Mouse (Mus musculus): ENCODE data around the gene Slc25a3. TPM values are rescaled to one million over a fixed set of nuclear protein-coding genes. Genes with fewer than 3 reads are reported as not detected.

Slc25a3 gene
- total RNA-seq, 2 experiments from 2014 or later = 48.1 to 194 TPM

- ATAC-seq (replicated peaks; ENCODE audit: low FRiP score, poor library complexity, severe bottlenecking) = no peak
Observed at GRCm38 (mm10) chr10:91143313-91144230, 19.7 kb upstream of the Slc25a3 start.

GRCm38 (mm10) chr10:91142654-91143191, 18.9 kb upstream of the Slc25a3 start:
- no peak for ATAC-seq (replicated peaks; ENCODE audit: low FRiP score, poor library complexity, severe bottlenecking)

GRCm38 (mm10) chr10:91141564-91141963, 17.7 kb upstream of the Slc25a3 start:
- ATAC-seq (replicated peaks; ENCODE audit: low FRiP score, poor library complexity, severe bottlenecking) = 0 out of 2 replicates have a peak, but pooled peaks have one; percentile 54

DNA sequence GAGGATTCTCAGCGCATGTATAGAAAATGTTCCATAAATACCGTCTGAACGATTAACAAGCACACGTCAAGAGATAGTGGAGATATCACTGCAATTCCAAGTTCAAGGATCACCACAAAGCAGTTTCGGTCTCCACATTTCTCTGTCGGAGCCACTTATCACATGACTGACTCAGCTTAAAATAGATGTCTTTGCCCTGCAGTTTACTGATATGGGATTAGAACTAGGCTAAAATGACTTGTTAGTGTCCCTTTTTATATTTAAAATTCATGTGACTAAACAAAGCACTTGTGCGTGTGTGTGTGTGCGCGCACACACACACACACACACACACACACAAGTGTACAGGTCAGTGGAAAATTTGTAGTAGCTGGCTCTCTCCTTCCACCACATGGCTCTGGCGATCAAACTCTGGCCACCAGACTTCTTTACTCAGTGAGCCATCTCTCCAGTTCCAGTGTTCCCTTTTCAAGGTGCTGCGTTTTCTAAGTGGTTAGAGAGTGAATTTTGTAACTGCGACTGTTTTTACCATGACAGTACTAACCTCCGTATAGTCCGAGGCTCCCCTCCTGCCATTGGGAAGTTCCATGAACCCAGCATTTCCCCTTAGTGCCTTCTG, 15.4 kb upstream of the Slc25a3 start:
- ATAC-seq (replicated peaks; ENCODE audit: low FRiP score, poor library complexity, severe bottlenecking) = no peak

DNA sequence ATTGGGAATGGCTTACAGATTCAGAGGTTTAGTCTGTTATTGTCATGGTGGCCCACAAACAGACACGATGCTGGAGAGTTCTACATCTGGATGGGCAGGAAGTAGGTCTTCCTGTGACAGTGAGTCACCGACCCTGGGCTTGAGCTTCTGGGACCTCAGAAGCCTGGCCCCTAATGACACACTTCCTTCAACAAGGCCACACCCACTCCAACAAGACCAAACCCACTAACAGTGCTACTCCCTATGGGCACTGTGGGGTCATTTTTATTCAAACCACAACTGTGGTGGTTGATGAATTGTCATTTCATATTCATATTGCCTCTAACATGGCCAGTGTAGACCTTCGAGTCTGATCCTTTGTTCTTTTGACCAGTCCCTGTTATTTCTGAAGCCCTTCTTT, 14.5 kb upstream of the Slc25a3 start:
- no peak for ATAC-seq (replicated peaks; ENCODE audit: low FRiP score, poor library complexity, severe bottlenecking)

DNA sequence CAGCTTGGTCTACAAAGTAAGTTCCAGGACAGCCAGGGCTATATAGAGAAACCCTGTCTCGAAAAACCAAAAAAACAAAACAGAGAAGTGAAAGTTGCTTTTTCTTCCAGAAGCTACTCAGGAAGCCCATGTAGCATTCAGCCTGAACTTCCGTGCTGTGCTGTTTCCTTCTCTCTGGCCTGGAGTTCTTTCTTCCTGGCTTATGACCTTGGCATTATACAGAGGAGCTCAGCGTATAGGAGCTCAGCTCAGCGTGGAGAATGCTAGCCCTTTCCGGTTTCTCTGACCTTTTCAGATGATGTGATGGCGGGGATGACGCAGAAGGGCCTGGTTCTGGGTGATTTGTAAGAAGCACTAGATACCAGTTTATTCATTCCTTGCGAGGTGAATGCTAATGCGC, 13.5 kb upstream of the Slc25a3 start:
- no peak for ATAC-seq (replicated peaks; ENCODE audit: low FRiP score, poor library complexity, severe bottlenecking)

GRCm38 (mm10) chr10:91135302-91135972, 11.6 kb upstream of the Slc25a3 start:
- no peak for ATAC-seq (replicated peaks; ENCODE audit: low FRiP score, poor library complexity, severe bottlenecking)

DNA sequence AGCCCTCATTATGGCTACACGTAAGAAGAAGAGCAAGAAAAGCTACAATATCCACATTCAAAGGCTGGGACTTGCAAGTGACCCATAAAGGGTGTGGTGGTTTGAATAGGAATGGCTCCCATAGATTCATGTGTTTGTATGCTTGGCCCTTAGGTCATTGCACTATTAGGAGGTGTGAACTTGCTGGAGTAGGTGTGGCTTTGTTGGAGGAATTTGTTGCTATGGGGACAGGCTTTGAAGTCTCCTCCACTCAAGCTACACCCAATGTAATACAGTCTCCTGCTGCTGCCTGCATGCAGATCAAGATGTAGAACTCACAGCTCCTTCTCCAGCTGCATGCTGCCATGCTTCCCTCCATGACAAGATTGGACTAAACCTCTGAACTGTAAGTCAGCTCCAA, 7.7 kb upstream of the Slc25a3 start:
- ATAC-seq (replicated peaks; ENCODE audit: low FRiP score, poor library complexity, severe bottlenecking) = no peak

DNA sequence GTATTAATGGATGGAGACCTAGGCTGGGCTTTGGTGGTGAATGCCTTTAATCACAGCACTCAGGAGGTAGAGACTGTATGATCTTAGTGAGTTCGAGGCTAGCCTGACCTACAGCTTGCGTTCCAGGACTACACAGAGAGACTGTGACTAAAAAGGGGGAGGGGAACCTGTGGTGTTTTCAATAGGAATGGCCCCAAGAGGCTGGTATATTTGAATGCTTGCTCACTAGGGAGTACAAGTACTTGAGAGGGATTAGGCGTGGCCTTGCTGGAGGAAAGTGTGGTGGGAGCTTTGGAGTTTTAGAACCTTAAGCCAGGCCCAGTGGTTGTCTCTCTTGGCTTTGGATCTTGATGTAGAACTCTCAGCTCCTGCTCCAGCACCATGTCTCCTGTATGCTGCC, 6.9 kb upstream of the Slc25a3 start:
- ATAC-seq (replicated peaks; ENCODE audit: low FRiP score, poor library complexity, severe bottlenecking) = no peak

GRCm38 (mm10) chr10:91128551-91129160, 4.8 kb upstream of the Slc25a3 start:
- ATAC-seq (replicated peaks; ENCODE audit: low FRiP score, poor library complexity, severe bottlenecking) = no peak

GRCm38 (mm10) chr10:91127395-91127794, 3.5 kb upstream of the Slc25a3 start:
- ATAC-seq (replicated peaks; ENCODE audit: low FRiP score, poor library complexity, severe bottlenecking) = no peak

DNA sequence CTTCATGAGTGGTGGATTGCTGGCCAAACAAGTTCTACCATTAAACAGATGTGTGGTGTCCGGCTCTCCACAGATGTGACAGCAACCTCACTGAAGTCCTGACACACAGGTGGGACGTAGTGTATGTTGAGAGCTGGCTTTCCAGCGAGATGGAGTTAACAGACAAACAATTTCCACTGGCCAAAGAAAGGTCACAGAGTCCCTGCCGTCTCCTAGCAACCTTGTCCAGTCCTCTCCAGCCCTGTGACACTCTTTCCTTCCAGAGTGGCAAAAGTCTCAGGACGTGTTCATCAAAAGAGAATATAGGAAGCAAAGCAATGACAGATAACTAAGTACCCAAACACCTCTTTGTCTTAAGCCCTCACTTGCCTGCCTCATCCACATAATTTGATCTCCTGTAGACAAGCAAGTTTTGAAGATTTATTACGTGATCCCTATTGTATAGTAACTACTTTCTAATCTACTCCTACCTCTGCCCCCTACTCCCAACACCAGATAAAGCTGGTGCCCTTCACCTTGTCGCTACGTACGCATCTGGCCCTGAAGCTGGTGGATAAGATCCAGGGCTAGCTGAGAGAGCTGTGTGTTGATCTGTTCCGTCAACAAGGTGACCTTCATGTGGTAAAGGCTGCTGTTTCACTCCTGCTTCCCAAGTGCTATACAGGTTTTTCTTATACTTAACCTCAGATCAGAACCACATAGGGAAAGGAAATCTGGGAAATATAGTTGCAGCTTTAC, 2.9 kb upstream of the Slc25a3 start:
- ATAC-seq (replicated peaks; ENCODE audit: low FRiP score, poor library complexity, severe bottlenecking) = no peak

- ATAC-seq (replicated peaks; ENCODE audit: low FRiP score, poor library complexity, severe bottlenecking) = peak; percentile 71
Observed at GRCm38 (mm10) chr10:91123281-91123827, 505 bp downstream of the Slc25a3 start.

DNA sequence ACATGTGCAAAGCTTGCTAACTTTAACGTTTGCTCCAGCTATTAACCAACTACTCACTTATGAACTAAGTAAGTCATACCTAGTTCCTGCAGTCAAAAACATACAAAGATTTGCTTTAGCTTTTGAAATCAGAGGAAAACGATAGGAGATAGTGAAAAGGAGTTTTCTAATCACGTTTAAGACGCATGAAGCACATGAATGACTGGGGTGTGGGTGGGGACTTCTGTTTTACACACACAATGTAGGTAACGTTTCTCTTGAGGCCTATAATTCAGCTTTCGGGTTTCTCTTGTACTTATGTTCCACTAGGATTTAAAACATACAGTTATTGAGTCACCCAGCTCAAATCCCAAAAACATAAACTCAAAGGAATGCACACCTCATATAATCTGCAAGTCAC, 1.2 kb downstream of the Slc25a3 start:
- ATAC-seq (replicated peaks; ENCODE audit: low FRiP score, poor library complexity, severe bottlenecking) = no peak

GRCm38 (mm10) chr10:91116958-91117357, 6.9 kb downstream of the Slc25a3 start:
- ATAC-seq (replicated peaks; ENCODE audit: low FRiP score, poor library complexity, severe bottlenecking) = peak; percentile 46; the same call in 1 of the 2 replicates

DNA sequence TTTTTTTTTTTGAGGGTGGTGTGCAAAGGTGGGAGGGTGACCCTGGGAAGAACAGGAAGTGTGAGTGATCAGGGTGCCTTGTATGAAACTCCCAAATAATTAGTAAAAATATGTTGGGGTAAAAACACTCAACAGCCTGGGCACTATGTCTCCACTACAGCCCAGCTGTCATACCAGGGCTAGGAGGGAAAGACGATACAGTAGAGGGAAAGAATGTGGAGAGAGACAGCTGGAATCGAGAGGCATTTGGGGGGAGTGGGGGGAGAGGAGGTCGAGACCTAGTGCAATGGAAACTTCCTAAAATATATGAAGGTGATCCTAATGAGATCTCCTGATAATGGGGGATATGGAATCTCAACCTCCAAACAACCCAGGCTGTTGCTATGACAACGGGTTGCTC, 14.0 kb downstream of the Slc25a3 start:
- no peak for ATAC-seq (replicated peaks; ENCODE audit: low FRiP score, poor library complexity, severe bottlenecking)

DNA sequence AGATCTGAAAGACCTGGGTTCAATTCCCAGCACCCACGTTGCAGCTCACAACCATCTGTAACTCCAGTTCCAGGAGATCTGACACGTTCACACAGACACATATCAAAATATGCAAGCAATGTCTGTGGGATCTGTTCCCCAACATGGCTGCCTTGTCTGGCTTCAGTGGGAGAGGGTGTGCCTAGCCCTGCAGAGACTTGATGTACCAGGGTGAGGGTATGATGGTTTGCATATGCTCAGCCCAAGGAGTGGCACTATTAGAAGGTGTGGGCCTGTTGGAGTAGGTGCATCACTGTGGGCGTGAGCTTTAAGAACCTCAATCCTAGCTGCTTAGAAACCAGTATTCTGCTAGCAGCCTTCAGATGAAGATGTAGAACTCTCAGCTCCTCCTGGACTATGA, 17.9 kb downstream of the Slc25a3 start:
- ATAC-seq (replicated peaks; ENCODE audit: low FRiP score, poor library complexity, severe bottlenecking) = no peak

DNA sequence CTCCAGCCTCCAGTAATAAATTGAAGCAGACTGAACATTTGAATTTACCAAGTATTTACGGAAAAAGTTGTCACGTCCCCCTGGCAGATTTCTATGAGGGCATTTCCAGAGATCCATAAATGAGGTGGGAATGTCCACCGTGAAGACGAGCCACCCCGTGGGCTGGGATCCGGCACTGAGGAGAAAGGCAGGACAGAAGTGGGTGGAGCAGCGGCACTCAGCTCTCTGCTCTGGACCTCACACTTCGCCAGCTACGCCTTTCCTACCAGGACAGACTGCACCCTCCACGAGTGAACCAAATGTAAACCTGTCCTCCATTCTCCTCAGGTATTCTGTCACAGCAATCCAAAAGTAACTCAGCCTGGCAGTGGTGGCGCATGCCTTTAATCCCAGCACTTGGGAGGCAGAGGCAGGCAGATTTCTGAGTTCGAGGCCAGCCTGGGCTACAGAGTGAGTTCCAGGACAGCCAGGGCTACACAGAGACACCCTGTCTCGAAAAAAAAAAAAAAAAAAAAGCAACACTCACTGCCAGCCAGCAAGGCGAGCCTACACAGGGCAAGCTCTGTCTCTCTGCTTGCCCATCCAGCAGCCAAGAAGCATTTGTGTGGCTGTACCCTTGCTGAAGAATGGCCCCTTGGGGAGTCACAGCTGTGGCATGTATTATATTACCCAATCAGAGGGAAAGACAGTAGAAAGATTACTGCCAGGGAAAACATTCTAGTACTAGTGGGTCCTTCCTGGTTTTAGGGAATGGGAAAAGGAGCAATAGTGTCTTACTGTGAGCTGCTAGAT, 20.9 kb downstream of the Slc25a3 start:
- no peak for ATAC-seq (replicated peaks; ENCODE audit: low FRiP score, poor library complexity, severe bottlenecking)
